Mouse (Mus musculus) thymus, adult 2 months (tissue): ENCODE data around the gene Rab15.

Experiments used
- CTCF ChIP-seq: fragments of 200-500 bp; IDR thresholded peaks from 2 replicates; pipeline ENCODE4 v1.5.1; 2012; ENCODE audit warnings: mild to moderate bottlenecking, control low read depth, low read length, moderate library complexity, borderline replicate concordance; ENCODE audit not compliant: control insufficient read depth, poor library complexity, insufficient read depth; ENCODE audit errors: extremely low read depth
- POLR2A ChIP-seq: fragments of 200-500 bp; IDR thresholded peaks from 2 replicates; pipeline ENCODE4 v1.6.1; 2012; ENCODE audit warnings: mild to moderate bottlenecking, low read length, control low read depth, moderate library complexity; ENCODE audit not compliant: control insufficient read depth, poor library complexity, insufficient read depth; ENCODE audit errors: extremely low read depth

- TF ChIP-seq CTCF = no peak
- no peak for TF ChIP-seq POLR2A
These were observed 51.2 kb downstream of the Rab15 start for GRCm38 (mm10) chr12:76771540-76771939.
